Mouse (Mus musculus) adrenal gland, adult (tissue): ENCODE measurements around the gene Scyl2.

Experiments used
- DNase-seq, 2 experiments: peaks; one replicate each; pipeline ENCODE4 v3.0.0; 2022 to 2023; ENCODE audit warnings: low spot score in 1 of 2; ENCODE audit not compliant: inconsistent age in 2 of 2

The Scyl2 gene

DNA sequence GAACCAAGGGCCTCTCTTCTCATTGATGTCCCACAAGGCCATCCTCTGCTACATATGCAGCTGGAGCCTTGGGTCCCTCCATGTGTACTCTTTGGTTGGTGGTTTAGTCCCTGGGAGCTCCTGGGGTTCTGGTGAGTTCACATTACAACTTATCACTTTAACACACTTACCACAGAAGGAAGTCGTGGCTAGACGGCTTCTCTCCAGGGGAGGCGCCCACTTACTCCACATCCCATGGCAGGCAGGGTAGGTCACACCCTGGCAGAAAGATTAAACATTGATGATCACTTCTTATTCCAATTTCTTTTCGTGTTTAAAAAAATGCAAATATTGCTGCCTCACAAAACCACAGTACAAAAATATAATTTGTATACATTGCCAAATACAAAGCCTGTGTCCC, 88.8 kb downstream of the Scyl2 start:
- no peak for DNase-seq

DNA sequence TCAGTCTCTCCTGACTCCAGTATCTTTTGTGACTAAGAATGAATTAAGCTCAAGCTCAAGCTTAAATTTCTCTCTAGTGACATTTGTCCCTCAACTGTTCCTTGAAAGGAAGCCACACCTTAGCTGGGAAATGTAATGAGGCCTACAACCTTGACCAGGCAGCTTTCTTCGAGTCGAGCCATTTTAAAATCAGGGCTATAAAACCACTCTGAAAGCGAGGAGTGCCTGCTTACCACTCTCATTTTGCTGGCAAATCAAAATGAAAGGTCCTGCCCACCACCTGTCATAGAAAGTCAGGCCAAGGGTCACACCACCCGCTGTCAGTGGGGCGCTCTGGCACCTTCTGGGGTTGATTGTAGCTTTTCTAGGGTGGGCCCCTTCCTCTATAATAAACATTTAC, 90.2 kb downstream of the Scyl2 start:
- DNase-seq: no peak

DNA sequence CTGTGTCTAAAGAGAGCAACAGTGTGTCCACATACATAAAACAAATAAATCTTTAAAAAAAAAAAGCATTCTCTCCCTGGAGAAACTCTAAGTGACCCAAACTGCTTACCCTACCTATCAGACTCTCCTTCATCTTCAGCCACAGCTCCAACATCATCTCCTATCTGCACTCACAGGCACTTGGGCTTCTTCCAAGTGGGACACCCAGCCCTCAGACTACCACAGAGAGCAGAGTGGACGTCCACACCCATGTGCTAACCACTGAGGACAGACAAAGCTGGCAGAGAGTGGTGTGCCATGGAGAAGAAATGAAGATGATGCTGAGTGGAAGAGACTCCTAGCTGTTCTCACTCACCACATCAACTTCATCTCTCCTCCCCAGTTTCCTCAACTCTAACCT, 90.6 kb downstream of the Scyl2 start:
- DNase-seq: no peak

- DNase-seq: no peak
Observed at GRCm38 (mm10) chr10:89594309-89594708, 91.8 kb downstream of the Scyl2 start.

DNA sequence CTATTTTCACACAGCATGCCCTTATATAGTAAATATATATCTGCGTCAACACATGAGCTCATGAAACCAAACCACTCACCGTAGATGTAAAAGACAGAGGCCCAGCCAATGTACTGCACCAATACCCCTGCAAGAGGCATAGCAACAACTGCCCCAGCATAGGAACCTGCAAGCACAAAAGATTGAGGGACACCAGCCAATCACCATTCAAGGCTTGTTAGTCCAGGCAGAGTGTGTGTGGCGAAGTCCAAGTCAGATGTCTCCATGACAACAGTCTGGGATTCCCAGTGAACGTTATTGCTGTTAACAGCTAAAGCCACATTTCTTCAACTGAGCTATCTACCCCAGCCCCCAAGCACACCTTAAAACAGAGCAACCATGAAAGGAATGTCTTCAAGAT, 93.3 kb downstream of the Scyl2 start:
- DNase-seq: no peak

GRCm38 (mm10) chr10:89589877-89590276, 96.2 kb downstream of the Scyl2 start:
- no peak for DNase-seq
